In the genomic region with DNA sequence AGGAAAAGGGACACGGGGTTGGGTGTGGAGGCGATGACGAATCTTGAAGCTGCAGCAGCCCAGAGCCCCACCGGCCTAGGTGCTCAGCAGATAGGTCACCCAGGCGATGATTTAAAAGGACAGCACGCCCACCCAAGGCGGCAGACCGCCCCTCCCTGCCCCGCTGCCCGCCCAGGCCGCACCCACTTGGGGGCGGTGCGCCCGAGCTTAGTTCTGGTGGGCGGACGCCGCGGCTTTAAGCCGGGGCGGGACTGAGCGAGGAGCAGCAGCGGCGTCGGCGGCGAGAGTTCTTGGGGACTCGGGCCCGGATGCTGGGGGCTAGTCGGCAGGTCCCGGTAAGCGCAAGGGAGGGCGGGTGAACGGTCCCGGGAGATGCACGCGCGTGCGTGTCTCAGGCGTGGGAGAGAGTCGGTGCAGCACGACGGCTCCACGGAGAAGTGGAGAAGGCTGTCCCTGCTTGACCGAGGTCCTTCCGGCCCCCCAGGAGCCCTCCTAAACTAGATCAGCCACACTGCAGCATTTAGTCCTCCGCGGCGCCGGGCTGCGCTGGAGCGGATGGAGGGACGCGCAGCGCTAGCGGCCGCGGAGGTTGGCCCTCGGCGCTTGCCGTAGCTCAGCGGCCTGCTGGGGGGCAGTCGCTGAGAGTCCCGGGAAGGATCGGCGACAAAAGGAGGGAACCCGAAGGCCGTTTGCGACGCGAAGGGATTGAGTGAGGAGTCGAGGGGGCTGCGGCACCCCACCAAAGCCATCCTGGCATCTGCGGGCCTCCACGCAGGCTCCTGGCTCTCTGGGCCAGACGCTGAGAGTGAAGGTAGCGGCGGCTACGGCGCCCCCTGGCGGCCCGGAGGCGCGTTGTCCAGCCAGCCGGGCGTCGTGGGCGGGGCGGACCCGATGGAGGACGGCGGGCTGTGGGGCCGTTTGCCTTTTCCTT, we compare ENCODE assay signal across 8 mouse cellular contexts. TPM values are rescaled to one million over a fixed set of nuclear protein-coding genes. Genes with fewer than 3 reads are reported as not detected.
DNase-seq lines count a peak whose midpoint lies in the region; ATAC-seq lines count a peak whose summit lies in the region.

No protein-coding gene starts in this region.

- peaks cover 23% of the 10 kb centered on the region for H3K36me3 ChIP-seq in hindbrain, embryonic 12.5 days

- H3K9ac ChIP-seq in hindbrain, embryonic 12.5 days: peak overlapping the region; percentile 80

- H3K27ac ChIP-seq in hindbrain, embryonic 12.5 days: peak overlapping the region; percentile 95

- no peaks in the 10 kb centered on the region for H3K27me3 ChIP-seq in hindbrain, embryonic 12.5 days

- DNase-seq in MN1 (ENCODE audit: low spot score): peak; percentile 93
- DNase-seq in cerebellum, adult 9-10 months: peak; percentile 91
- DNase-seq in frontal cortex, adult 2 months (ENCODE audit: extremely low spot score in 1 of 2, low spot score in 1 of 2): peak; percentile 71 to 90
- DNase-seq in layer of hippocampus, postnatal 14 days (ENCODE audit: low spot score in 2 of 2): peak; percentile 87 to 94
- DNase-seq in lung, postnatal 14 days: peak; percentile 89
- peak; percentile 88 for DNase-seq in retina, adult 2 months (ENCODE audit: low read depth, low spot score)
- peak; percentile 92 to 93 for DNase-seq in thymus, postnatal 36 days

- under 1% methylated on average over 92 of the region's 92 CpGs for WGBS in hindbrain, embryonic 12.5 days

- H3K9me3 ChIP-seq in hindbrain, embryonic 12.5 days (replicated peaks): no peaks in the 10 kb centered on the region

- ATAC-seq in hindbrain, embryonic 12.5 days (ENCODE audit: low FRiP score): peak; percentile 93

- H3K4me3 ChIP-seq in hindbrain, embryonic 12.5 days: peak overlapping the region; percentile 86

- peak overlapping the region; percentile 84 for H3K4me2 ChIP-seq in hindbrain, embryonic 12.5 days (replicated peaks)

- peaks cover 11% of the 10 kb centered on the region for H3K4me1 ChIP-seq in hindbrain, embryonic 12.5 days

RNA-seq across cellular contexts. Expression of a gene that starts 0.6 kb away (rescaled TPM):
- 171 and 174 TPM in 2 replicates for polyA plus RNA-seq in frontal cortex, adult 2 months (2012; rRNA removed)
- 92.5 and 94.5 TPM in 2 replicates for polyA plus RNA-seq in hindbrain, embryonic 12.5 days (2016; fragmentation: Nextera tagmentation; extraction: Ambion mirVana)
- total RNA-seq in layer of hippocampus, postnatal 14 days (2021): 100 to 1,000 TPM; 148 to 164 TPM

RNA-seq across cellular contexts. Expression of a gene that starts 6.6 kb away (rescaled TPM):
- 153 and 159 TPM in 2 replicates for polyA plus RNA-seq in frontal cortex, adult 2 months (2012; rRNA removed)
- 73.4 and 73.8 TPM in 2 replicates for polyA plus RNA-seq in hindbrain, embryonic 12.5 days (2016; fragmentation: Nextera tagmentation; extraction: Ambion mirVana)
- total RNA-seq in layer of hippocampus, postnatal 14 days (2021): 100 to 1,000 TPM; 126 to 137 TPM

Comparison
In these comparisons a context has a peak if more than half of its experiments do, and no peak if none do; other contexts are left out.
1. Peak in every context shown above with its lines: DNase-seq, ATAC-seq, H3K4me3 ChIP-seq and H3K27ac ChIP-seq.